Mouse (Mus musculus) embryonic facial prominence, embryonic 15.5 days (tissue): Measurements from ENCODE around the gene Bcat2. TPM values are rescaled to one million over a fixed set of nuclear protein-coding genes. Genes with fewer than 3 reads are reported as not detected.

Experiments used
- ATAC-seq: fragments of 200-750 bp; cut with Nextera tagmentation; 2 replicates; pipeline ENCODE4 v1.8.0; 2017; ENCODE audit warnings: low read depth, moderate TSS enrichment; ENCODE audit not compliant: insufficient number of reproducible peaks, low FRiP score, low TSS enrichment
- H3K27ac ChIP-seq: fragments of 300-500 bp; sonication (generic); replicated peaks from 2 replicates; pipeline ENCODE4 v1.5.1; 2015; ENCODE audit warnings: mild to moderate bottlenecking, inconsistent platforms
- H3K27me3 ChIP-seq: fragments of 300-500 bp; sonication (generic); 2 replicates; pipeline ENCODE4 v1.6.1; 2015; ENCODE audit warnings: inconsistent platforms
- H3K36me3 ChIP-seq: fragments of 300-500 bp; sonication (generic); 2 replicates; pipeline ENCODE4 v1.6.1; 2015; ENCODE audit warnings: mild to moderate bottlenecking, inconsistent platforms
- H3K4me1 ChIP-seq: fragments of 300-500 bp; sonication (generic); 2 replicates; pipeline ENCODE4 v1.6.1; 2015; ENCODE audit warnings: inconsistent platforms
- H3K4me2 ChIP-seq: fragments of 300-500 bp; sonication (generic); replicated peaks from 2 replicates; pipeline ENCODE4 v1.6.1; 2015; ENCODE audit warnings: mild to moderate bottlenecking, inconsistent platforms
- H3K4me3 ChIP-seq: fragments of 300-500 bp; sonication (generic); replicated peaks from 2 replicates; pipeline ENCODE4 v1.5.1; 2015; ENCODE audit warnings: mild to moderate bottlenecking, inconsistent platforms
- H3K9ac ChIP-seq: fragments of 300-500 bp; sonication (generic); 2 replicates; pipeline ENCODE4 v1.6.1; 2015; ENCODE audit warnings: inconsistent platforms
- H3K9me3 ChIP-seq: fragments of 300-500 bp; sonication (generic); replicated peaks from 2 replicates; pipeline ENCODE4 v1.6.1; 2016; ENCODE audit warnings: inconsistent platforms
- WGBS: fragments of 180-500 bp; shearing (Covaris S2); methylation state at CpG from one replicate; pipeline ENCODE4 v1.1.7; 2015; 5-methylcytosine and 5-hydroxymethylcytosine counted together
- polyA plus RNA-seq: library from polyadenylated mRNA; unstranded; fragments of >200 nt; fragmentation: Nextera tagmentation; extraction: Ambion mirVana; gene quantifications from 2 replicates; pipeline ENCODE4 v1.2.1, GENCODE M21; 2015

The Bcat2 gene
- polyA plus RNA-seq, 1 experiment from 2014 or later: 65.1 TPM

GRCm38 (mm10) chr7:45589898-45590297 lies 19.9 kb downstream of the Bcat2 start:
- ATAC-seq: no peak
- Histone ChIP-seq H3K36me3 (peaks cover 22% of the 10 kb centered on the region), H3K9me3 (no peaks in the 10 kb centered on the region), H3K9ac (no peak overlapping the region), H3K27me3 (no peaks in the 10 kb centered on the region), H3K4me1 (peaks cover 11% of the 10 kb centered on the region), H3K4me2 (no peak overlapping the region), H3K4me3 (no peak overlapping the region), H3K27ac (no peak overlapping the region)
- 94% methylated on average over 5 of the region's 5 CpGs for WGBS

GRCm38 (mm10) chr7:45590874-45591273 lies 20.9 kb downstream of the Bcat2 start:
- no peaks in the 10 kb centered on the region for H3K9me3 ChIP-seq
- H3K27me3 ChIP-seq: no peaks in the 10 kb centered on the region
- H3K36me3 ChIP-seq: peaks cover 13% of the 10 kb centered on the region
- no peak overlapping the region for H3K27ac ChIP-seq
- no peak for ATAC-seq
- H3K4me3 ChIP-seq: no peak overlapping the region
- peaks cover 11% of the 10 kb centered on the region for H3K4me1 ChIP-seq
- H3K9ac ChIP-seq: no peak overlapping the region
- 64% methylated on average over 3 of the region's 3 CpGs for WGBS
- no peak overlapping the region for H3K4me2 ChIP-seq

- 75% methylated on average over 7 of the region's 7 CpGs for WGBS
- Histone ChIP-seq H3K36me3 (0 out of 2 replicates have a peak, but pooled peaks cover 9% of the 10 kb centered on the region), H3K4me2 (no peak overlapping the region), H3K27ac (no peak overlapping the region), H3K9ac (no peak overlapping the region), H3K4me3 (no peak overlapping the region), H3K9me3 (no peaks in the 10 kb centered on the region), H3K4me1 (peaks cover 11% of the 10 kb centered on the region), H3K27me3 (no peaks in the 10 kb centered on the region)
- ATAC-seq: no peak
Observed at GRCm38 (mm10) chr7:45591880-45592279, 21.9 kb downstream of the Bcat2 start.

- Histone ChIP-seq H3K27me3 (no peaks in the 10 kb centered on the region), H3K4me1 (peaks cover 11% of the 10 kb centered on the region), H3K27ac (no peak overlapping the region), H3K9me3 (no peaks in the 10 kb centered on the region), H3K4me3 (no peak overlapping the region), H3K4me2 (no peak overlapping the region), H3K9ac (no peak overlapping the region), H3K36me3 (0 out of 2 replicates have a peak, but pooled peaks cover under 1% of the 10 kb centered on the region)
- ATAC-seq: no peak
- WGBS: 10% methylated on average over 10 of the region's 10 CpGs
Observed at GRCm38 (mm10) chr7:45593118-45593815, 23.3 kb downstream of the Bcat2 start.

GRCm38 (mm10) chr7:45595176-45595575 lies 25.2 kb downstream of the Bcat2 start:
- Histone ChIP-seq H3K27ac (no peak overlapping the region), H3K27me3 (no peaks in the 10 kb centered on the region), H3K4me3 (no peak overlapping the region), H3K9me3 (no peaks in the 10 kb centered on the region), H3K36me3 (no peaks in the 10 kb centered on the region), H3K4me2 (no peak overlapping the region), H3K9ac (no peak overlapping the region), H3K4me1 (peaks cover 6% of the 10 kb centered on the region; the same call in 1 of the 2 replicates)
- WGBS: 67% methylated on average over 4 of the region's 4 CpGs
- ATAC-seq: no peak

GRCm38 (mm10) chr7:45596107-45596506 lies 26.2 kb downstream of the Bcat2 start:
- Histone ChIP-seq H3K4me2 (no peak overlapping the region), H3K9ac (no peak overlapping the region), H3K9me3 (no peaks in the 10 kb centered on the region), H3K27ac (no peak overlapping the region), H3K4me3 (no peak overlapping the region), H3K36me3 (no peaks in the 10 kb centered on the region), H3K4me1 (peaks cover 6% of the 10 kb centered on the region; the same call in 1 of the 2 replicates), H3K27me3 (no peaks in the 10 kb centered on the region)
- ATAC-seq: no peak
- WGBS: 90% methylated on average over 1 of the region's 1 CpGs

- Histone ChIP-seq H3K9ac (no peak overlapping the region), H3K36me3 (no peaks in the 10 kb centered on the region), H3K4me3 (no peak overlapping the region), H3K27me3 (no peaks in the 10 kb centered on the region), H3K4me1 (peaks cover 6% of the 10 kb centered on the region; the same call in 1 of the 2 replicates), H3K9me3 (no peaks in the 10 kb centered on the region), H3K27ac (no peak overlapping the region), H3K4me2 (no peak overlapping the region)
- ATAC-seq: no peak
- WGBS: 84% methylated on average over 5 of the region's 5 CpGs
Observed at GRCm38 (mm10) chr7:45597013-45597412, 27.1 kb downstream of the Bcat2 start.

- H3K9ac ChIP-seq: no peak overlapping the region
- 90% methylated on average over 6 of the region's 6 CpGs for WGBS
Observed at GRCm38 (mm10) chr7:45597527-45597926, 27.6 kb downstream of the Bcat2 start.

GRCm38 (mm10) chr7:45598960-45599879 lies 29.3 kb downstream of the Bcat2 start:
- H3K4me2 ChIP-seq: no peak overlapping the region
- 35% methylated on average over 18 of the region's 18 CpGs for WGBS
- no peaks in the 10 kb centered on the region for H3K36me3 ChIP-seq
- no peak overlapping the region for H3K9ac ChIP-seq
- H3K9me3 ChIP-seq: no peaks in the 10 kb centered on the region
- H3K27ac ChIP-seq: no peak overlapping the region
- H3K4me3 ChIP-seq: no peak overlapping the region
- no peak for ATAC-seq
- no peaks in the 10 kb centered on the region for H3K27me3 ChIP-seq
- peaks cover 6% of the 10 kb centered on the region; the same call in 1 of the 2 replicates for H3K4me1 ChIP-seq

More at GRCm38 (mm10) chr7:45597527-45597926, 27.6 kb downstream of the Bcat2 start:
- no peaks in the 10 kb centered on the region for H3K27me3 ChIP-seq
- H3K27ac ChIP-seq: no peak overlapping the region
- no peak for ATAC-seq
- no peaks in the 10 kb centered on the region for H3K9me3 ChIP-seq
- H3K4me1 ChIP-seq: peaks cover 6% of the 10 kb centered on the region; the same call in 1 of the 2 replicates
- H3K4me3 ChIP-seq: no peak overlapping the region
- no peaks in the 10 kb centered on the region for H3K36me3 ChIP-seq
- H3K4me2 ChIP-seq: no peak overlapping the region

GRCm38 (mm10) chr7:45605704-45606289 lies 35.8 kb downstream of the Bcat2 start:
- no peaks in the 10 kb centered on the region for H3K27me3 ChIP-seq
- no peak overlapping the region for H3K4me2 ChIP-seq
- H3K36me3 ChIP-seq: no peaks in the 10 kb centered on the region
- H3K9ac ChIP-seq: no peak overlapping the region
- no peaks in the 10 kb centered on the region for H3K9me3 ChIP-seq
- ATAC-seq: no peak; the same call in 1 of the 2 replicates
- H3K27ac ChIP-seq: peak overlapping the region; percentile 58; the same call in 1 of the 2 replicates
- no peaks in the 10 kb centered on the region for H3K4me1 ChIP-seq
- H3K4me3 ChIP-seq: no peak overlapping the region
- 56% methylated on average over 9 of the region's 9 CpGs for WGBS

GRCm38 (mm10) chr7:45609511-45609910 lies 39.6 kb downstream of the Bcat2 start:
- 58% methylated on average over 1 of the region's 1 CpGs for WGBS
- Histone ChIP-seq H3K4me2 (no peak overlapping the region), H3K9ac (no peak overlapping the region), H3K4me1 (0 out of 2 replicates have a peak, but pooled peaks cover under 1% of the 10 kb centered on the region), H3K36me3 (no peaks in the 10 kb centered on the region), H3K27me3 (no peaks in the 10 kb centered on the region), H3K9me3 (no peaks in the 10 kb centered on the region), H3K27ac (no peak overlapping the region), H3K4me3 (no peak overlapping the region)
- no peak for ATAC-seq
